Mouse (Mus musculus) liver, embryonic 16.5 days (tissue): Measurements from ENCODE around the gene Rgmb. TPM values are rescaled to one million over a fixed set of nuclear protein-coding genes. Genes with fewer than 3 reads are reported as not detected.
A peak's percentile ranks its signal among the peaks of the same experiment; 100 is the strongest.

Experiments
- ATAC-seq: fragments of 200-750 bp; cut with Nextera tagmentation; 2 replicates; pipeline ENCODE4 v1.8.0; 2017; ENCODE audit warnings: low read depth, mild to moderate bottlenecking, moderate number of reproducible peaks, moderate library complexity
- H3K27ac ChIP-seq: fragments of 300-500 bp; sonication (generic); 2 replicates; pipeline ENCODE4 v1.5.1; 2014; ENCODE audit warnings: mild to moderate bottlenecking, low read length
- H3K27me3 ChIP-seq: fragments of 300-500 bp; sonication (generic); 2 replicates; pipeline ENCODE4 v1.6.1; 2014; ENCODE audit warnings: low read depth, low read length, mixed read lengths; ENCODE audit not compliant: control insufficient read depth, insufficient read depth
- H3K36me3 ChIP-seq: fragments of 300-500 bp; sonication (generic); 2 replicates; pipeline ENCODE4 v1.6.1; 2014; ENCODE audit warnings: mild to moderate bottlenecking; ENCODE audit not compliant: control insufficient read depth, insufficient read depth
- H3K4me1 ChIP-seq: fragments of 300-500 bp; sonication (generic); 2 replicates; pipeline ENCODE4 v1.6.1; 2014; ENCODE audit warnings: low read depth, low read length, mixed read lengths; ENCODE audit not compliant: control insufficient read depth
- H3K4me2 ChIP-seq: fragments of 300-500 bp; sonication (generic); 2 replicates; pipeline ENCODE4 v1.6.1; 2014; ENCODE audit warnings: low read depth, low read length, mixed read lengths
- H3K4me3 ChIP-seq: fragments of 300-500 bp; sonication (generic); 2 replicates; pipeline ENCODE4 v1.5.1; 2014; ENCODE audit warnings: low read depth, mild to moderate bottlenecking, low read length
- H3K9ac ChIP-seq: fragments of 300-500 bp; sonication (generic); 2 replicates; pipeline ENCODE4 v1.6.1; 2014; ENCODE audit warnings: low read depth, low read length
- H3K9me3 ChIP-seq: fragments of 300-500 bp; sonication (generic); replicated peaks from 2 replicates; pipeline ENCODE4 v1.6.1; 2016; ENCODE audit warnings: low read length; ENCODE audit not compliant: control insufficient read depth
- WGBS: fragments of 180-500 bp; shearing (Covaris S2); extraction: QIAGEN DNeasy Blood & Tissue Kit; methylation state at CpG from one replicate; pipeline ENCODE4 v1.1.7; 2014; ENCODE audit not compliant: insufficient replicate concordance; 5-methylcytosine and 5-hydroxymethylcytosine counted together
- polyA plus RNA-seq: library from polyadenylated mRNA; unstranded; fragments of >200 nt; fragmentation: Nextera tagmentation; extraction: Ambion mirVana; gene quantifications from 2 replicates; pipeline ENCODE4 v1.2.1, GENCODE M21; 2015

Rgmb gene
- polyA plus RNA-seq, 1 experiment from 2014 or later: 0.86 TPM

- no peak overlapping the region for H3K4me2 ChIP-seq
- no peaks in the 10 kb centered on the region for H3K36me3 ChIP-seq
- no peak for ATAC-seq
- H3K9me3 ChIP-seq: no peaks in the 10 kb centered on the region
- H3K27ac ChIP-seq: no peak overlapping the region
- no peak overlapping the region for H3K9ac ChIP-seq
- H3K27me3 ChIP-seq: peaks cover 50% of the 10 kb centered on the region
- H3K4me1 ChIP-seq: no peaks in the 10 kb centered on the region; the same call in 1 of the 2 replicates
- WGBS: 12% methylated on average over 8 of the region's 8 CpGs
- no peak overlapping the region for H3K4me3 ChIP-seq
These were observed 971 bp upstream of the Rgmb start for GRCm38 (mm10) chr17:15831810-15832209.

DNA sequence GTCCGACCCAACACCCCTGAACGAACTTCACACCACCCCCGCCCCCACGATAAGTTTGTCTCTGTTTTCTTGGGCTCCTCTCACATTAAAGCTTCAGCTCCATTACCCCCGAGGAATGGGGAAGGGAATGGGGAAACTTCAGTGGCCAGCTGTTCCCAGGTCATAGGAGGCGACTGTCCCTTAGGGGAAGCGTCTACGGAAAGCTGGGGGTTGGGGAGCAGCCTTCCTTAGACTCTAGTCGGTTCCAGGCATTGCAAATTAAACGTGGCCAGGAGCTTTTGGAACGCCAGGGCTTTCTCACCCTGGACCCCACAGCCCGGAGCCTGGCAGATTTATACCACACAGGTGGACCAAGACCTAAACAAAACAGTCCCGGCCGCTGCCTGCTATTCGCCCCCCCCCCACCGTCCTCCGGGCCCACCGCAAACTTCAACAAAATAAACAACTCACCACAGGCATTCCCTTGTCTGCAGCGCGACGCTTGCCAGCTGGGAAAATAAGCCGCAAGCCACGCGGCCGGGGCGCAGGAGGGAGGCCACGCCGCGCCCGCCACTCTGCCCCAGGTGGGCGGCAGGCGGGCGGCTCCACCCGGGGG is 571 bp downstream of the Rgmb start:
- H3K9ac ChIP-seq: peak overlapping the region; percentile 16; the same call in 1 of the 2 replicates
- H3K27ac ChIP-seq: no peak overlapping the region
- H3K4me1 ChIP-seq: no peaks in the 10 kb centered on the region; the same call in 1 of the 2 replicates
- H3K27me3 ChIP-seq: peaks cover 66% of the 10 kb centered on the region
- no peaks in the 10 kb centered on the region for H3K9me3 ChIP-seq
- no peaks in the 10 kb centered on the region for H3K36me3 ChIP-seq
- peak overlapping the region; percentile 61 for H3K4me2 ChIP-seq
- ATAC-seq: no peak
- WGBS: 1% methylated on average over 34 of the region's 34 CpGs
- peak overlapping the region; percentile 44 for H3K4me3 ChIP-seq

- WGBS: 2% methylated on average over 20 of the region's 20 CpGs
- no peaks in the 10 kb centered on the region for H3K36me3 ChIP-seq
- H3K27me3 ChIP-seq: peaks cover 73% of the 10 kb centered on the region
- no peak overlapping the region for H3K9ac ChIP-seq
- no peaks in the 10 kb centered on the region for H3K9me3 ChIP-seq
- H3K27ac ChIP-seq: no peak overlapping the region
- no peaks in the 10 kb centered on the region; the same call in 1 of the 2 replicates for H3K4me1 ChIP-seq
- peak overlapping the region; percentile 44; the same call in 1 of the 2 replicates for H3K4me3 ChIP-seq
- peak overlapping the region; percentile 61 for H3K4me2 ChIP-seq
- no peak for ATAC-seq
These were observed 1.4 kb downstream of the Rgmb start for GRCm38 (mm10) chr17:15829198-15830170.

DNA sequence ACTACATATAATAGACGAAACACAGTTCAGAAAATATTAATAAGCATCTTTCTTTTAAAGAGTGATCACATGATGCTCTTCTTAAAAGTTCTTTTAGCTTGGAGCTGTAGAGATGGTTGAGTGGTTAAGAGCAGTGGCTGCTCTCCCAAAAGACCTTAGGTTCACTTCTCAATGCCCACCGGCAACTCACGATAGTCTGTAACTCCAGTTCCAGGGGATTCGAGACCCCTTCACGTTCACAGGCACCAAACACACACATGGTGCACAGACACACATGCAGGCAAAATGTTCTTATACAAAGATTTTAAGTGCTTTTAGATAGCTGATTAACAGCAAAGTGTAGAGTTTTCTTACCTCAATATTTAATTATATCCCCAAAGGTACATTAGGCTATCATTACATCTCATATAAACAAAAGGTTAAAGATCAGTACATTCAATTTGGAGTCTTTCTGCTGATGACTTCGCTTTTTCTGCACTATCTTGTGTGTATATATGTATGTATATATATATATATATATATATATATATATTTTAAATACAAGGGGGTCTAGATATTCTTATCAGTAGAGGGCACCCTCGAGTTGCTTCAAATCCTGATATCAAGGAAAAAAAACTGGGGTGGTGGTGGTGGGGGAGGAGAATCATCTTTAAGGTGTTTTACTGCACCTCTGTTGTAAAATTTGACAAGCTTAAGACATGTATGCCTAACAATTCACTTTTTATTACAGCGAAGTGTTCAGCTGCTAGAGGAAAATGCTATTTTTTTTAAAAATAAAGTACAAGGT is 2.5 kb downstream of the Rgmb start:
- Histone ChIP-seq H3K27ac (no peak overlapping the region), H3K9me3 (no peaks in the 10 kb centered on the region), H3K9ac (no peak overlapping the region), H3K27me3 (peaks cover 81% of the 10 kb centered on the region), H3K4me1 (no peaks in the 10 kb centered on the region; the same call in 1 of the 2 replicates), H3K4me2 (no peak overlapping the region), H3K36me3 (no peaks in the 10 kb centered on the region), H3K4me3 (no peak overlapping the region)
- no peak for ATAC-seq
- 49% methylated on average over 8 of the region's 8 CpGs for WGBS

DNA sequence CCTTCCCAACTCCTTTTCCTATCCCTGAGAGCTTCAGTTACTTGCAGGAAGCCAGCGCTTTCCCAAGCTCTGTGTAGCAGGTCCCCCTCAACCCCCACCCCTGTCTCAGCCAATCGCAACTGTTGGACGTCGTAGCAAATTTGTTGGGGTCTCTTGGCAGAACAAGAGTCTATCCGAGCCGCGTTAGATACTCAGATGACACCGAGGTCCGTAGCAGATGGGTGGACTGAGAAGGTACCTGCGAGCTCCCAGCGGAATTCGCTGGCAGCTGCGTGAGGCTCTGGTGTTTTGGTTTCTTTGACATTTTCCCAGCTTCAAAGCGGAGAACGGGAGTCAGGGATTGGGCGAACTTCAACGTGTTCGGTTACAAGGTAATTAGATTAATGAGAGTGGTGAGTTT is 3.9 kb downstream of the Rgmb start:
- H3K27me3 ChIP-seq: peaks cover 75% of the 10 kb centered on the region
- H3K36me3 ChIP-seq: no peaks in the 10 kb centered on the region
- WGBS: 2% methylated on average over 18 of the region's 18 CpGs
- peak overlapping the region; percentile 63 for H3K4me3 ChIP-seq
- H3K4me1 ChIP-seq: no peaks in the 10 kb centered on the region; the same call in 1 of the 2 replicates
- H3K27ac ChIP-seq: no peak overlapping the region
- H3K9ac ChIP-seq: no peak overlapping the region
- ATAC-seq: no peak
- peak overlapping the region; percentile 70 for H3K4me2 ChIP-seq
- no peaks in the 10 kb centered on the region for H3K9me3 ChIP-seq

DNA sequence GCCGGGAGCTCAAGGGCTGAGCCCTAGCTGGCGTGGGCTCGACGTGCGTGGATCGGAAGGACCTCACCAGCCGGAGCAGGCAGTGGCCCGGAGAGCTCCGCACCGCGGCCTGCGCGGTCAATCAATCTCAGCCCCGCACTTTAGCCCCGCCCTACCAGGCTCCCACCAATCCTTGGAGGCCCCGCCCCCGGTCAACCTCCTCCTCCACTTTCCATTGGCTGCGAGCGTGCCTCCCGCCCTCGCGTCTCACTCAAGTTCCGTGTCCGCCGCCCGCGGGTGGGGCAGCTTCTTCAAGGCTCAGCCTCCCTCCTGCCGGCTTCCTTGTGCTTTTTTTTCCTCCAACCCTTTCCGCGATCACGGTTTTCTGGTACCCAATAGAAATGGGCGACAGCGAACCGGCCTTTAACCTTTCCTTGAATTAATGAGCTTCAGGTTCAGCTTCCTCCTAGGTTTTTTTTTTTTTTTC is 4.4 kb downstream of the Rgmb start:
- ATAC-seq: peak; percentile 89
- H3K27me3 ChIP-seq: peaks cover 75% of the 10 kb centered on the region
- no peak overlapping the region for H3K27ac ChIP-seq
- H3K4me1 ChIP-seq: no peaks in the 10 kb centered on the region; the same call in 1 of the 2 replicates
- WGBS: under 1% methylated on average over 30 of the region's 34 CpGs
- no peaks in the 10 kb centered on the region for H3K36me3 ChIP-seq
- H3K9me3 ChIP-seq: no peaks in the 10 kb centered on the region
- H3K4me3 ChIP-seq: peak overlapping the region; percentile 63
- H3K9ac ChIP-seq: peak overlapping the region; percentile 47; the same call in 1 of the 2 replicates
- H3K4me2 ChIP-seq: peak overlapping the region; percentile 70

- under 1% methylated on average over 99 of the region's 102 CpGs for WGBS
- no peaks in the 10 kb centered on the region for H3K36me3 ChIP-seq
- peak overlapping the region; percentile 47 for H3K9ac ChIP-seq
- no peak overlapping the region for H3K27ac ChIP-seq
- H3K4me3 ChIP-seq: peak overlapping the region; percentile 63
- ATAC-seq: peak; percentile 44
- H3K9me3 ChIP-seq: no peaks in the 10 kb centered on the region
- no peaks in the 10 kb centered on the region; the same call in 1 of the 2 replicates for H3K4me1 ChIP-seq
- peak overlapping the region; percentile 70 for H3K4me2 ChIP-seq
- peaks cover 68% of the 10 kb centered on the region for H3K27me3 ChIP-seq
These were observed 5.1 kb downstream of the Rgmb start for GRCm38 (mm10) chr17:15825481-15826396.

DNA sequence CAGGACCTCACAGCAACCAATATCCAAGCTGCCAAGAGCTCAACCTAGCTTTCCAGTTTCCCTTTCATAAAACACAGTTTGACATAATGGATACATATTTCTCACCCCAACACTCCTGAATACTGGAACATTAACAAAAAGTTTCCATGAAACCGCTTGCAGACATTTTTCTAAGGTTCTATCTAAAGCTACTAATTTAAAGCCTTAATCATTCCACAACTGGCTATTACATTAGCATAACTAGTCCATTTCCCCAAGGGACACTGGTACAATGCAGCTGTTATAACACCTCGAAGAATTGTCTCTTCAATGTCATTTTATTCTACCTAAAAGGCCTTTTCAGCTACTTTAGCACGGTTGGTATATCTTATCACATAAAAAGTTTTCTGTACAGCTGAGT is 6.0 kb downstream of the Rgmb start:
- Histone ChIP-seq H3K9ac (no peak overlapping the region), H3K4me1 (no peaks in the 10 kb centered on the region; the same call in 1 of the 2 replicates), H3K4me2 (peak overlapping the region; percentile 70; the same call in 1 of the 2 replicates), H3K4me3 (no peak overlapping the region), H3K9me3 (no peaks in the 10 kb centered on the region), H3K27ac (no peak overlapping the region), H3K36me3 (no peaks in the 10 kb centered on the region), H3K27me3 (peaks cover 59% of the 10 kb centered on the region)
- 32% methylated on average over 3 of the region's 3 CpGs for WGBS
- ATAC-seq: no peak
